Mouse (Mus musculus) ES-E14 (cell line): ENCODE data around the gene Plch2.

ENCODE experiments used
- CHD2 ChIP-seq: IDR thresholded peaks from 2 replicates; pipeline ENCODE4 v1.6.1; 2014; ENCODE audit warnings: mild to moderate bottlenecking, low read depth, low read length, inconsistent platforms
- HCFC1 ChIP-seq: IDR thresholded peaks from 2 replicates; pipeline ENCODE4 v1.6.1; 2012; ENCODE audit warnings: low read length, inconsistent platforms, borderline replicate concordance; ENCODE audit not compliant: insufficient read depth
- ZC3H11A ChIP-seq: IDR thresholded peaks from 2 replicates; pipeline ENCODE4 v1.6.1; 2012; ENCODE audit warnings: low read depth, mild to moderate bottlenecking, inconsistent platforms, low read length, borderline replicate concordance

DNA sequence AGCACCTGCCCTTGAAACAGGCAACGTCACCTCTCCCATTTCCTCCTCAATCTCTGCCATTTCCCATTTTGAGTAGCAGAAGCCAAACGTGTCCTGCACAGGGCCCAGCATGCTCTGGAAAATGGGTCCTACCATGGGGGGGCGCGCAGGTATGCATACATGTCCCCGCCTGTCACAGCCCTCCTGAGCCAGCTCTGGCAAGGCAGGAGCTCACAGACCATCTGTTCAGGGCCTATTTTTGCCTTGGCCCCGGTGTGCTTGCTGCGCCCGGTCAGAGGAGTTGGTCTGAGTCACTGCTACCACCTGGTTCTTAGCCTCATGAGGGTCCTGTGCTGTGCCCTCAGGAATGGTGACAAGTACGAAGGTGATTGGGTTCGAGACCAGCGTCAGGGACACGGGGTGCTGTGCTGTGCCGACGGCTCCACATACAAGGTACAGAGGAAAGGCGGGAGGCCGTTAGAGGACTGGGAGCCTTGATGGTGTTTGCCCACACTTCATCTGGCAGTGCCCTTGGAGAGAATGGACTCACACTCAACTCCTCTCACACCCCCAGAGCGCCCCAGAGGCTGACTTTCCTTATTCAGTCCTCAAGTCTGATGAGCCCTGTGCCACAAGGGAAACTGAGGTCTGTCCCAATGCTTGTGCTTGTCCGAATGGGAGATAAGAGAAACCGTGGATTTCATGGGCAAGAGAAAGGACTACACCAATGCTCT is 36.3 kb upstream of the Plch2 start:
- TF ChIP-seq CHD2 (no peak), ZC3H11A (no peak), HCFC1 (no peak)
